Mouse (Mus musculus) megakaryocyte-erythroid progenitor cell, adult 5-6 weeks (primary cell): Measurements from ENCODE around the gene Zfhx2. TPM values are rescaled to one million over a fixed set of nuclear protein-coding genes. Genes with fewer than 3 reads are reported as not detected.

ENCODE experiments used
- ATAC-seq: replicated peaks from 2 replicates; pipeline ENCODE4 v1.8.0; 2016; ENCODE audit warnings: mild to moderate bottlenecking, inconsistent platforms; ENCODE audit not compliant: severe bottlenecking, poor library complexity, low FRiP score, low TSS enrichment
- total RNA-seq, 2 experiments: library from RNA; stranded (forward) in 1 of 2; stranded (reverse) in 1 of 2; fragments of 200-1000, 215-1000 nt in 1 of 2; fragments of >200 nt in 1 of 2; fragmentation: Nextera tagmentation in 1 of 2; gene quantifications; 2 replicates each; pipeline ENCODE4 v1.2.3; 2014 to 2017

Zfhx2 gene
- total RNA-seq, 2 experiments from 2014 or later: 0.19 to 7.8 TPM

- no peak for ATAC-seq
These were observed 16.2 kb upstream of the Zfhx2 start for GRCm38 (mm10) chr14:55108202-55108870.

DNA sequence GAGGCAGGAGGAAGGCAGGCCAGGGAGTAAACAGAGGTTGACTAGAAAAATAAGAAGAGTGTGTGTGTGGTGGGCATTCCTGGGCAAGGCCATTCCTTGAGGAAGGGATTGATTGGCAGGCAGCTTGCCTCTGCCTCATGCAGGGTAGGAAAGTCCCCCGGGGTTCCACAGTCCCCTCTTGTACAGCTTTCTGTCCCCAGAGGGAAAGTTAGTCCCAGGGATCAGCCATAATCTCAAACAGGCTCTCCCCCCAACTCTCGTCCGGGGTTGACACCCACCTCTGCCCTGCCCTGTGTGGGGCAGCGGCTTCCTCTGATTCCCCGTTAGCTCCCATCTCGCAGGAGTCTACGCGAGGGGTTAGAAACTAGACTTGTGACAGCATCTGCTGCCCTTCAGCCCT lies 14.9 kb upstream of the Zfhx2 start:
- ATAC-seq: no peak

DNA sequence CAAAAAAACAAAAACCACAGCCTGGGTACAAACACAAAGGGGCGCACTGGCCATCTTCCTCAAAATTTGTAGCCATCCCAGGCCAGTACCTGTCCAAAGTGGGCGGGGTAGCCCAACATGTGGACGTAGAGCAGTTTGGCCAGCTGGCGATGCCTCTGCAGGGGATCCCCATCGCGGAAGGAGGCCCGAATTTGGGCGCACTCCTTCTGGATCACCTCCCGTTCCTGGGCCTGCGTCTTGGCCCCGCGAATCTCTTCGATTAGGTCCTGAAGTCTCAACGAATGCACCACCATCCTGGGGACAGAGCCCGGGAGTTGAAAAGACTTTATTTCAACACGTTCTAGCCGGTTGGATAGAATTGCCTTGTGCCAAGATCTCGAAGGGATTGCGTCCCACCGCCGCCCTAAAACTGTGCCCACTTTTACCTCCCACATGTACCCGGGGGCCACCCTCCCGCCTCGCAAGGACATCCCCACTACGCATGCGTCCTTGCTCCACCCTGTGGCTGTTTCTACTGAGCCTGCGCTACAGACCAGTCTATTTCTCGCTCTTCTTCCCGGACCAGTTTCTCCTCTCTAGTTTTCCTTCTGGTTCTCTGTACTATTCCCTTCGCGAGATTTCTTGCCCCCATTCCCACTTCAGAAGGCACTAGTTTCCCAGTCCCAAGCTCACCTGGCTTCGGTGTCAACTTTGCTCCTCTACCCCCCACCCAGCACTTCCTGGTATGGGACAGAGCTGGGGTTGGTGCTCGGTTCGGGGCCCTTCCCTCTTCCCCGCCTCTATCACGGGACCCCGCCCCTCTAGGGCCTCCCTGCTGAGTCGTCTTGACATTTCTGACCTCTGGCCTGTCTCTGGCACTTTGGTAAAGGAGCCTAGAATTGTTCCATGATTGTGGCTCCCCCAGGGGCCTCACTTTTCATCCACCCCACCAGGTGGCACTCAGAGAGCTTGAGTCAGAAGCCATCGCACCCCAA lies 14.0 kb upstream of the Zfhx2 start, which contains the start of gene Ap1g2:
TSS of gene Ap1g2 (minus strand) at position 758 of the 974 bp plus-strand sequence.
- ATAC-seq: peak; percentile 88

DNA sequence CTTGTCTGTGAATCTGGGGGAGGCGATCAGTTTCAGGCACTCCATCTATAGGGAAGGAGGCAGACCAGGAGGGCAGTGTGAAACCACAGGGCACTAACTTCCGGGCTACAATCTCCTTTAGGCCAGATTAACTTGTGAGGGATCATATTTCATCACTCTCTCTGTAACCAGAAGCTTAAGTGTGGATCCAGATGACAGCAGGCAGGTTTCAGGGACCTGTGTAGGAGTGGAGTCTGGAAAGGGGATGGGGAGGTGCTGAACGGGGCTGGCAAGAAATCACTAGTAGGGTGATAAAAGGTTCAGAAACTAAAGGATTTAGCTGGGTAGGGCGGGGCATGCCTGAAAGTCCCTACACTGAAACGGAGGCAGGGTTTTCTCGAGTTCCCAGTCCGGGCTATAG lies 13.3 kb upstream of the Zfhx2 start:
- no peak for ATAC-seq

DNA sequence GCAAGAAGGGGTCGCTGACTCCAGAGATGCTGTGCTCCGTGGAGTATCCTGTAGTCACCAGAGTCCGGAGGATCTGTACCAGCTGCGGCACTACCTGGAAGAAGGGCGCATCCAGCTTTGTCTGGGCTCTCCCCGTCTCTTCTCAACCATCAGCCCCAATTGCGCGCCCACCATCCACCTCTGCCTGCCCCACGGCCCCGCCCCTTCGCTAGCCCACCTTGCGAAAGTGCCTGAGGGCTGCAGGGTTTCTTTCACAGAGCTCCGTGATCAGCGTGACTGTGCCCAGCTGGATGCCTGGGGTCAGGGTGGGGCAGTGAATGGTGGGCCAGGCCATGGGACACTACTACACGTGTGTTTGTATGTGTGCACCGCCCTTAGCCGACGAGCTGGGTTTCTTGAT lies 12.2 kb upstream of the Zfhx2 start:
- ATAC-seq: no peak

- ATAC-seq: no peak
These were observed 10.2 kb upstream of the Zfhx2 start for GRCm38 (mm10) chr14:55102253-55102785.

- ATAC-seq: no peak
These were observed 9.5 kb upstream of the Zfhx2 start for GRCm38 (mm10) chr14:55101592-55101991.

DNA sequence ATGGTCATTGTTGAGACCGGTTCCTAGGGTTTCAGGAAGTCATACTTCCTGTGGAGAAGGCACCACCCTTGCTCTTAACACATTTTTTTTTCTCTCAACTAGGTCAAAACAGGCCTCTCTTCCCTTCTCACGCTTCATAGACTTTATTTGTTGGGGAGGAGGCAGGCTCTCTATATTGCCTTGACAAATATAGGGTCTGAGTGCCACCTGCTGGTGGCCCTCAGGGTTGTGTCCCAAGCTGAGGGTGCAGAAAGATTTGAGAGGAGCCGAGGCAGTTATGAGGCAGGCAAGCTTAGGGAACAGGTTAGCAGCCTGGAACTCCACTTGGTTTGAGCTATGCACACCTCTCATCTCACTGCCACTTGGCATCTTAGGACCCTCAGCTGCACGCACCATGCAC lies 5.9 kb upstream of the Zfhx2 start:
- peak; percentile 43; the same call in 1 of the 2 replicates for ATAC-seq

DNA sequence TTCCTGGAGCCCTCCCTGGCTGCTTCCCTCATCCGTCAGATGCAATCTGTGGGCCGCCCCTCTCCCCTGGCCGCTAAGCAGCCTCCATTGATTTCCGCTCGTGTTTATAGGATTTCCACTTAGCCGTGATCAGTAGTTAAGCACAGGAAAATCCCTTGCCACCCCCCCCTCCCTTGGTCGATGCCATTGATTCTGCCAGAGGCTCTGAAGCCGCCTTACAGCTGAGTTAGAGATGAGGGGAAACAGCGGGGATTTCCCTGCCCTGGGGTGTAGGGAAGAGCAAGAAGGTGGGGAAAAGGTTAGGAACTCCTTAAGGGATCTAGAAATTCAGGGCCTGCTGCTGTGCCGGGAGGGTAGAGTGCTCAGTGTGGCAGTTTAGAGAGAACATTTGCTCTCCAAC lies 5.5 kb upstream of the Zfhx2 start:
- no peak for ATAC-seq

- no peak for ATAC-seq
These were observed 4.5 kb upstream of the Zfhx2 start for GRCm38 (mm10) chr14:55096573-55097087.

DNA sequence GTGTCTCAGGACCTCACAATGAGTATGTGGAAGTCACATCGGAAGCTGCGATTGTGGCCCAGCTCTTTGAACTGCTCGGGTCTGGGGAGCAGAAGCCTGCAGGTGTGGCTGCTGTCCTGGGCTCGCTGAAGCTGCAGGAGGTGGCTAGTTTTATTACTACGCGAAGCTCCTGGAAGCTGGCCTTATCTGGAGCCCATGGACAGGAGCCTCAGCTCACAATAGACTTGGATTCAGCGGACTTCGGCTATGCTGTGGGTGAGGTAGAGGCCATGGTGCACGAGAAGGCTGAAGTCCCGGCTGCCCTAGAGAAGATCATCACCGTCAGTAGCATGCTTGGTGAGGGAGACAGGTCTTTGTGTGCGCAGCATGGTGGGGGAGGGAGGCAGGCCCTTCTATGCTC lies 3.5 kb upstream of the Zfhx2 start:
- no peak for ATAC-seq

DNA sequence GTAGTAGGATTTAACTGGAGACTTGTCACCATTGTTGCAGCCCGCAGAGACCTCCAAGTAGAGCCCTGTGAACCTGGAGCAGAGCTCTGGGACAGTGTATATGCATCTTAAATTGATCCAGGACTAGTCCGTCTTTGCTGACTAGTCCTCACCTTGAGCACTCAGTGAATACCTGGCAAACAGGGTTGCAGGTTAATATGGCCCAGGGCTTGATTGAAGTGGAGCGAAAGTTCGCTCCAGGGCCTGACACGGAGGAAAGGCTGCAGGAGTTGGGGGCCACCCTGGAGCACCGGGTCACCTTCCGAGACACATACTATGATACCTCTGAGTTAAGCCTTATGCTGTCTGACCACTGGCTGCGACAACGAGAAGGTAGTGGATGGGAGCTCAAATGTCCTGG lies 3.1 kb upstream of the Zfhx2 start:
- ATAC-seq: no peak

GRCm38 (mm10) chr14:55094704-55095231 lies 2.6 kb upstream of the Zfhx2 start, which contains the start of gene Thtpa:
Gene Thtpa (plus strand): TSS chr14:55094784.
- peak; percentile 33; the same call in 1 of the 2 replicates for ATAC-seq

DNA sequence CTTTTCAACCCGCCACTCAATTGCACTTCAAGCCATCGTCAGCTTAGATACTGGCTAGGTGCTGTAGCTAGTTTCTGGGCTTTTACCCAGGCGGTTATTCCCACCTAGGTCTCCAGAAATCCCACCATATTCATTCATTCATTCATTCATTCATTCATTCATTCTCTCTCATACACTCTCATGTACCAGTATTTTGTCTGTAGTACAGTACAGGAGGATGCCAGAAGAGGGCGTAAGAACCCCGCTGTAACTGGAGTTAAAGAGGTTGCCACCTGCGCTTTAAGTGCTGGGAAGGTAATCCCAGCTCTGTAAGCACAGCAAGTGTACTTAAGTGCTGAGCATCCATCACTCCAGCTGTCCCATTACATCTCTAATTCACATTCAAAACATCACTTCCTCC lies 1.8 kb upstream of the Zfhx2 start:
- ATAC-seq: no peak

GRCm38 (mm10) chr14:55091209-55091865 lies 787 bp downstream of the Zfhx2 start:
- no peak for ATAC-seq

DNA sequence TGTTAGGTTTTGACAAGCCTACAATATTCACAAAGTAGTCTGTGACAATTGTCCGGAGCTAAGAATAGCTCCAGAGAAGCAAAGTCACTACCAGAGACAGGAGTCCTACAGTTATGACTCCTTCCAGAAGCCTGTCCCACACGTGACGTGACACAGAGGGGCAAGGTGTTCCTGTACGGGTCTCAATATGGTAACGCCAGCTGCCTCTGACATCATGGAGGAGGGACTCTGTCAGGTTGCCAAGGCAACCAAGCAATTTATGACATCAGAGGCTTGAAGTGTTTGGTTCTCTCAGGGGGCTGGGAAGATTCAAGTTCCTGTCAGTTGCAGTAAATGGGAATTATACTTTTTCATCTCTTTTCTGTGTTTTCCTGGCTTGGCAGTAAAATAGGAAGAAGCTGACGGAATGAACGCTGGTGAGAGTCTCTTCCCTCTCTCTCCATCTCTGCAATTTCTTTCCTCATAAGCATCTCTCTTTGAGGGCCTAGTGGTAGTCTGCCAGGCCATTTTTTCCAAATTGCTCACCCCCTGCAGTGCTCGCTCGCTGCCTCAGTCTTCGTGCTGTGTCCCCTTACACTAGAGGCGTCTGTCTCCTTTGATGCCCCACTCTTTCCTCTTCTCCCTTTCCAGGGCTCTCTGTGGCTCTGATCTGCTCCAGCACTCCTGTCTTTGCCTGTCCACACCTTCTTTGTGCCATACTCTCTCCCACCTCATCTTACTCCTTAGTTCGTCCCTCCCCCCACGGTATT lies 2.8 kb downstream of the Zfhx2 start:
- ATAC-seq: no peak

DNA sequence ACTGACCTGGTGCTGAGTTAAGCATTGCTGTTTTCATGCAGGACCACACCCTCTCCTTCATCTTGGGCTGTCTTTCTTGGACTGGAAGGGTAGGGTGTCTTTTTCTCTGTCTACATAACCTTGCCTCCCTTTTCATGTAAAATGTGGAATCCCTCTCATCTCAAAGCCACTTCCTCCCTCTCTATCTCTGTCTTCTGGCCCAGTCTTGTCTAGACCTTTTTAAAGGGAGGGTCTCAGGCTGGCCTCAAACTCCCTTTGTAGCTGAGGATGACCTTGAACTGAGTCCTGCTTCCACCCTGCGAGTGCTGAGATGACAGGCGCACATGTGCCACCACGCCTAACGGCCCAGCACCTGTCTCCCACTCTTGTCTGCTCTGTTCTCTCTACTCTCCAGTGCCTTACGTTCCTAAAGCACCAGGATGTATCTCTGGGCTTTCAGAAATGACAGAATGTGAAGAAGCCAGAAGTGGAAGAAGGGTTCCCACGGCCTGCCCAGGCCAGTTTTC lies 6.1 kb downstream of the Zfhx2 start:
- ATAC-seq: no peak

DNA sequence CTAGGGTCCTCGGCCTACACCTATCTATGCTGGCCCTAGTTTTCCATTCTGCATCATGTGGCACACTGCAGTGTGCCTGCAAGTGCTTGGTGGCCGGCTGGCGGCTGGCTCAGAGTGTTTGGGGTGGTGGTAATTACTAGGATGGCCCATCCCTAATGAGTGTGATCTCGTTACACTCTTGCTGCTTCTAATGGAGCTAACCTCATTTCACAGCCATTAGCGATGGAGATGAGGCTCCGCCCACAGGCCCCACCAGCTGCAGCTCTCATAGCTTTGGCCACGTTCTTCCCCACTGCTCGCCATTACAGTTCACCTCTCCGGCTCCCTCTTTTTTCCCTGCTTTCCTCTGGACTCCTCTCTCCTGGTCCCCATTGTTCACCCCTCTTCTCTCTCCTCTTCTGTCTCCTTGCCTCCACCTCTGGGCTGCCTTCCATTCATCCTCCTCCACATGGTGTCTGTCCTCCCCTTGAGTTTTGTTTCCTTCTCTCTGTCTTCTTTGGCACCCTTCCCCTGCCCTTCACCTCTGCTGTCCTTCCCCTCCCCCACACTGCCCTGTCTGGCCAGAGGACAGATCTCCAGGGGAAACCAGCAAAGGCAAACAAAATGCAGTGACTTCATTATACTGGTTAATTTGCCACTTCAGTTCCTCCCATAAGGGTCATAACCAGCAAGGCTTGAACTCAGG lies 6.7 kb downstream of the Zfhx2 start:
- no peak for ATAC-seq
